Mouse (Mus musculus) brain, embryonic 14.5 days (tissue): ENCODE measurements around the gene Spen. TPM values are rescaled to one million over a fixed set of nuclear protein-coding genes. Genes with fewer than 3 reads are reported as not detected.

Experiments
- DNase-seq: peaks from one replicate; pipeline ENCODE4 v3.0.0-alpha.2; 2011; ENCODE audit warnings: low read depth
- CTCF ChIP-seq: fragments of 200-500 bp; IDR thresholded peaks from 2 replicates; pipeline ENCODE4 v1.5.1; 2012; ENCODE audit warnings: inconsistent platforms, mild to moderate bottlenecking, moderate library complexity, borderline replicate concordance; ENCODE audit not compliant: insufficient read depth, insufficient read length; ENCODE audit errors: extremely low read depth
- POLR2A ChIP-seq: fragments of 200-500 bp; IDR thresholded peaks from 2 replicates; pipeline ENCODE4 v1.6.1; 2012; ENCODE audit warnings: mild to moderate bottlenecking, inconsistent platforms, borderline replicate concordance; ENCODE audit not compliant: poor library complexity, insufficient read depth, insufficient read length, severe bottlenecking; ENCODE audit errors: extremely low read depth
- polyA plus RNA-seq: library from polyadenylated mRNA; depleted of rRNA; stranded (reverse); fragments of >200 nt; gene quantifications from 2 replicates; pipeline ENCODE4 v1.2.3, GENCODE M21; 2012

Gene Spen
- polyA plus RNA-seq, 1 experiment = 32.7 TPM

DNA sequence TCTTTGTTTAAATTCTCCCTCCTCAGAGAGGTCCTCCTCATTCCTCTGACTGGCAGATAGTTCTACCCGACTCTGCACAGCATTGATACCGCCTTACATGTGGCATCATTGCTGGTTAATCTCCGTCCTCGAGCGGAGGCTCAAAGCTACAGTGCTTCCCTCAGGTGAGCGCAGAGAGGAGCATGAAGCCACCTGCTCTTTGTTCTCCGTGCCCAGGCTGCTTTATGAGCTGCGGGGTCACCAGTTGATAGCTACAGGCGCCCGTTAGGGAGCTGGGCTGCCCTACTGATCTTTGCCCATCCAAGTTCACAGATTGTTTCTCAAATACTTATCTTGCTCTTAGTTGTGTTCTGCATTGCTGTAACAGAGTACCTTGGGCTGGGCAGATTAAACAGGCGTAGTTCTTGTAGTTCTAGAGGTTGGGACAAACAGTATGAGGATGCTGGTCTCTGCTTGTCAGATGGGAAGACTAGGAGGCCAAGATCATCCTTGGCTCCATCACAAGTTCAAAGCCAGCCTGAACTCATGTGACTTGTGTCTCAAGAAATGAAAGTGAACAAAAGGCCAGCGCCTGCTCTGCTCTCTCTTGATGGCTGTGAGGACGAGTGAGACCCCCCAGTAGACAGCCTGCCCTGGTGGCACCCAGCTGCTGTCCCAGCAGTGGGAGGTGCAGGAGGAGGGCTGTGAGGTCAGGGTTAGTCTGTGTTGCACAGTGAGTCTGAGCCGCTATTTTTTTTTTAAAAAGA lies 82.0 kb downstream of the Spen start:
- DNase-seq = no peak

DNA sequence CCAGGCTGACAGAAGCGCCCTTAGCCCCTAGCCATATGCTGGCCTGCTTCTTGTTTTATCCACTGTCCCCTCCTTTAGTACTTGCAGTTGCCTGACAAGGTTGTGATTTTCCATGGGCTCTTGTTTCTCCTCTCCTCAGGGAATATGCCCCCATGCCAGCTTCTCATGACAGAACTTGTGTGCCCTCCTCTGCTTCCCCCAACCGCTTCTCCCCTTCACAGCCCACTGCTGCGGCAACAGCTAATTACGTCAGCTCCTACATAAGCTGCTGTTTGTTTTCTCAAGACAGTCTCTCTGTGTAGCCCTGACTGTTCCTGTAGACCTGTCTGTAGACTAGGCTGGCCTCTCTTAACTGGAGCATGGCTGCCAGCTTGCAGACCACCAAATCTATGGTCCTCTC lies 82.9 kb downstream of the Spen start:
- no peak for DNase-seq
- TF ChIP-seq CTCF = no peak
- no peak for TF ChIP-seq POLR2A

More for the DNA sequence above, 82.0 kb downstream of the Spen start:
- TF ChIP-seq CTCF = no peak
- no peak for TF ChIP-seq POLR2A

DNA sequence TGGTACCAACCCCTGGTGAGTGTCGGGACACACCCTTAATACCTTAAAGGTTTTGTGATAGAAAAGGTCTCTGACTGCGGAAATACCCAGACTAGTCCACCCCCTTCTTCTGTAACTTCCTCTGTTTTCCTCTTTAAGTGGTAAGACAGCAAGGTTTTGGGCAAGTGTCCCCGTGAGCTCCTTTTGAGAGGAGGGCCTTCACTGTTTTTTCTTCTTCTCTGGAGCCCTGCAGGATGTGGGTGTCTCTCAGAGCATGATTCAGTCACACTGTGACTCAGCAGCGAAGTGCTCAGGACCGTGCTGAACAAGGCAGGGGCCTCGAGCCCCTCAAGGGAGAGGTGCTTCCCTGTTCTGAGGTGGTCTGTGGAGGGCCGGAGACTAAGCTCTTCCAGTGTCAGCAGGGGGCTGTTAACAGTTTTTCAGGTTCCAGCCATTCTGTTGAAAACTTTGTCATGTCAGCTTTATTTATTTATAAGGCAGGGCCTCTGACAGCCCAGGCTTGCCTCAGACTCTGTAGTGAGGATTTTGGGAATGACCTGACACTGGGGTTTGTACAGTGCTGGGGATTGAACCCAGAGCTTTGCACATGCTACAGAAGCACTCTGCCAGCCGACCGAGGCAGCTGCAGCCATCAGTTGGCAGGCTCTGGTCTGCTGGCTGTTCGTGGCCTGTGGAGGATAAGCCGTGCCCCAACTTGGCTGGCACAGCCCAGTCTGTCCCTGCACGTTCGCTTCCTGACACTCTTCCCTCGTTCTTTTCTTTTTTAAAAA lies 83.6 kb downstream of the Spen start:
- DNase-seq = no peak
- TF ChIP-seq POLR2A = no peak
- TF ChIP-seq CTCF = no peak

DNA sequence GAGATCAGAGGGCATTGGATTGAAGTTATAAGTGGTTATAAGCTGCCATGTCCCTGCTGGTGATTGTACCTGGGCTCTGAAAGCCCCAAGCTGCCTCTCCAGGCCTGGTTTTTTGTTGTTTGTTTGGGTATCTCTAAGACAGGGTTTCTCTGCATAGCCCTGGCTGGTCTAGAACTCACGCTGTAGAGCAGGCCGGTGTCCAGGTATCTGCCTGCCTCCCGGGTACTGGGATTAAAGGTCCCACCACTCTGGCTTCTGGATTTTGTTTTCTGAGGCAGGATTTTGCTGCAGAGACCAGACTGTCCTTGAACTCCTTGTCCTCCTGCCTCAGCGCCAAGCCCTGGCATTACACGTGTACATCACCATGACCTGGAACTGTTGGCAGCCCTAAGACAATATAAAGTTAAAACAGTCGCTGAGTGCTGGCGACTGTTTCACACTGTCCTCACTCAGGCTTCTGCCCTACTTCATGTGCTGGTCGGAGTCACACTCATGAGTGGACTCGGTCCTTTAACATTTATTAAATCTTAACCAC lies 86.4 kb downstream of the Spen start:
- TF ChIP-seq POLR2A = no peak
- TF ChIP-seq CTCF = no peak
- DNase-seq = no peak

DNA sequence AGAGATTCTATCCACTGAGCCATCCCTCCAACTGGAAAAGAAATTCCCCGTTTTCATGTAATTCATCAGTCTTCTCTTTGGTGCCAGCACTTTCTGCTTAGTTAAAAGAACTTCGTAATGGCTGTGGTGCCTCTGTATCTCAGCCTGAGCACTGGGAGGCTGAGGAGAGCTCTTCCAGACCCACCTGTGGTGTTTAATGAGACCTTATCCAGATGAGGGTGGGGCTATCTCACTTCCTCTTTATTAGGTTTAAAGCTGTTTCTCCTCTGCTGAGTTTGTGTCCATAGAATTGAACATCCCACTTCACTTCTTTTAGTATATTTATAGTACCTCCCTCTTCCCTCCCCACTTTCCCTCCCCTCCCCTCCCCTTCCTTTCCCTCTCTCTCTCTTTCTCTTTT lies 87.1 kb downstream of the Spen start:
- no peak for DNase-seq
- TF ChIP-seq POLR2A (no peak), CTCF (no peak)

DNA sequence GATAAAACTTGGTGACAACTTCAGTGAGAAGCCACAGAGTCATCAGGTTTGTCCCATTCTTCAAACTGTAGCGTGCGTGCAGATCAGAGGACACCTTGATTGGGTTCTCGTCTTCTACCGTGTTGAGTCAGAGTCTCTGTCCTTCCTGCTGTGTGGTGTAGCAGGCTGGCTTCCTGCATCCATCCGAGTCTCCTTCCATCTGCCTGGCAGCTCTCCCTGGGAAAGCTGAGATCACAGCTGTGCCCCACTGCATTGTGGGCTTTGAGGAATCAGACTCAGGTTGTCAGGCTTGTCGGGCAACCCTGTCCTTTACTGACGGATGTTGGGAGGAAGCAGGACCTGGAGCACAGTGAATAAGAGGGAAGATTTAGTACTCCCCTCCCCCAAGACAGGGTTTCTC lies 92.2 kb downstream of the Spen start:
- TF ChIP-seq CTCF (no peak), POLR2A (no peak)

DNA sequence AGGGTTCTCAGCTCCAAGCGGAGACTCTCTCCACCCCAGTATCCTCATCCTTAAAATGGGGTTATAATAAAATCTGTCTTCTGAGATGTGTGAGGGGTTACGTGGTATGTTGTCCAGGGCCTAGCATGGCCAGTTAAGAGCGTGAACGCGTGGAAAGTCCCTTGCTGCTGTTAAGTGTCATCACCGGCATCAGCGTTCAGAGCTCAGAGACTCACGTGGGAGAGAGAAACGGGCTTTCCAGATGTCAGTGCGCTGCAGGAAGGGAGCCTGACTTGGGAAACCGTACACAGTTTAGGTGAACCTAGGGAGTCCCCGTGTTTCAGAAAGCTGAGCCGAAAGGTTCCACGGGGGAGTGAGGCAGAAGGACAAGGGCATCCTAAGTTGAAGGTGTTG lies 93.1 kb downstream of the Spen start:
- TF ChIP-seq POLR2A (no peak), CTCF (no peak)
- no peak for DNase-seq

More for the DNA sequence above, 92.2 kb downstream of the Spen start:
- DNase-seq = no peak

DNA sequence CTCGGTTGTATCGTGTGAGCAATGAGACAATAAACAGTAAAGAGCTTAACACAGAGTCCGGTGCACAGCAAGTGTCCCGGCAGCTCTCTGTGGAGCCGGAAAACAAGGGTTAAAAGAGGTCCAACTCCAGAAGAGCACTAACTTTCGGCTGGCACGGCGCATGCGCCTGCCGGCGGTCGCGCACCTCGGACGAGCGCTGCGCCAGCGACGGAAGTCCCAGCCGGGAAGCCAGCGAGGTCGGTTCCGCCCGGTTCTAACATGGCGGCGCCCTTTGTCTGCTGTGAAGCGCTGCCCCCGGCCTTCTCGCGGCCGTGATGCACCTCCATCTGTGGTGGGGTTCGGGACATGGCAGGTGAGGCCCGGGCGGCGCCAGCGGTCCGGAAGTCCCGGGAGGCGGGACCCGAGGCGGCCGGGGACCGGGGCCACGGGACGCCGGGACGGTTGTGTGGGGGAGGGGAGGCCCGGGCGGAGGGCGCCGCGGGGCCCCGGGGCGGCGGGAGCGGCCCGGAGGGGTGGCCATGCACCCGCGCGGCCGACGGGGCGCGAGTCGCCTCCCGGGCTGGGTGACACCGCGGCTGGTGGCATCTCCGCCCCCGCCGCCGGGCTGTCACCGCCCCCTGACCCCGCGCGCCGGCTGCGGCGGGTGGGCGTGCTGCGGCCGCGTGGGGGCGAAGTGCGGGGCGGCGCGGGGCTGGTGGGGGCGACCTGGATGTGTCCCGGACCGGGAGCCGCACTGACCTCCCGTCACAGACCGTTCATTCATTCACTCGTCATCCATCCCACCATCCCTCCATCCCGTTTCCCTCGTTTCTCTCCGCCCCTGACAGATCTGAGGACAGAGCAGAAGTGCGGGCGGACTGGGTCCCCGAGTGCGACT lies 93.7 kb downstream of the Spen start, which contains the start of gene Zbtb17:
Gene Zbtb17, plus strand, starts transcription at position 204 of the 877 bp plus-strand sequence.
- peak; percentile 96 for DNase-seq
- TF ChIP-seq CTCF (no peak), POLR2A (peak; percentile 72; the same call in 1 of the 2 replicates)

DNA sequence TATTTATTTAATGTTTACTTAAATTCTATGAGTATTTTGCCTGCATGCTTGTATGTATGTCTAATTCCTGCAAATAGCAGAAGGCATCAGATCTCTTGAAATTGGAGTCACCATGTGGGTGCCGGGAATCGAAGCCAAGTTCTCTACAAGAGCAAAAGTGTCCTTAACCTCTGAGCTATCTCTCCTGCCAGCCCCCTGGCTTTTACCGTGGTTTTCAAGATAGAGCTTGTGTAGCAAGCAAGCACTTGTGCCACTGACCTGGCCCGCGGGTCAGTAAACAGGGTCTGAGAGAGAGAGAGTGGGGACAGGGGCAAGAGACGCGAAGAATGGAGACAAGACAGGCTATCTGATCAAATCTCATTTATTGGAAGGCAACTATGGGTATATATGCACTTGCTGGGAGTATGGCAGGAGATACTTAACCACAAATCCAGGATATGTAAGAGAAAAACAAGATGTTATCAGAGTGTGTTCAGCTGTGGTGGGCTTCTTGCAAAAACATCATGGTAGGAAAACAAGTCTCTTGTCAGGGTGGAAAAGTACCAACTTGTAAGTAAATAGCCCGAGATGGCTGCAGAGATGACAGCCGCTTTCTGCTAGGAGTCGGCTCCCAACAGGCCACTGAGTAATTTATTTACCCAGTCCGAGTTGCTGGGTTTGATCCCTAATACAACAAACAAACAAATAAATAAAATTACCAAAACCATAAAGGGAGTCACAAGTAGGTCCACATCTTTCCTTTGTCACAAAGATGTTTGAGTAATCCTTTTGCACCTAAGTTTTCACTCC lies 94.6 kb downstream of the Spen start:
- DNase-seq = no peak
- TF ChIP-seq CTCF (no peak), POLR2A (no peak)

DNA sequence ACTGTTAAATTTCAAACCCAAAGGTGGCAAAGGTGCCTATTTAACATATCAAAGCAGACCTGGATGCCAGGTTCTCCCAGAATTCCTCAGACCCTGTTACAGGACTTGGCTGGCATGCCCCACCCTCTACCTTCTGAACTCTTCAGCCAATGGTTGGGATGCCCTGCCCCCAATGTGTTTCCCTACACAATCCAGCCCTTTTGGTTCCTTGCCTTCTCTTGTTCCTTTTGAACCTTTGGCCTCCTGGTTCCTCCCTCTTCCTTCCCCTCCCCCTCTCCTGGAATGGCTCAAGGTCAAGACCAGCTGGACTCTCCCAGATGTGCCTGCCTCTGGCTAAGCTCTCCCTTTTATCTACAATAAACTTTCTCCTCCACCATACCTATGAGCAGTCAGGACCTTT lies 97.5 kb downstream of the Spen start:
- no peak for DNase-seq
- TF ChIP-seq POLR2A (no peak), CTCF (no peak)
